Mouse (Mus musculus) kidney, adult 9 months (tissue): ENCODE results near the gene Apoh.
A peak's percentile ranks its signal among the peaks of the same experiment; 100 is the strongest.

Experiments
- DNase-seq: peaks from one replicate; pipeline ENCODE4 v3.0.0; 2022

Gene Apoh

GRCm38 (mm10) chr11:108333583-108334379 lies 9.4 kb upstream of the Apoh start:
- DNase-seq, result no peak

DNA sequence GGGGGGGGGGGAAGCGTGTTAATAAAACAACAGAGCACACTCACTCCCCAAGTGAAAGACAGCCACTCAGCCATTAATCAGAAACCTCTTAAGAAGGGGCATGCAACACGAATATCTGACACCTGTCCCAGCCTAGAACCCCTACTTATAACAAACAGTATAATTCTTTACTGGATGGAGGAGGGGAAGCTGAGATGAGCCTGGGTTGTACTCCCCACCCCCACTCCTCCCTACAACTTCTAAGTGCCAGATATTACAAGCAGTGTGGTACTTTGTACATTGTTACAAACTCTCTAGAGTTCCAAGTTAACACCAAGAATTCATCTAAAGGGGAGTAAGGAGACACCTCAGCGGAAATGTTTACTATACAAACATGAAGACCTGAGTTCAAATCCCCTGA lies 8.5 kb upstream of the Apoh start:
- DNase-seq, result no peak

DNA sequence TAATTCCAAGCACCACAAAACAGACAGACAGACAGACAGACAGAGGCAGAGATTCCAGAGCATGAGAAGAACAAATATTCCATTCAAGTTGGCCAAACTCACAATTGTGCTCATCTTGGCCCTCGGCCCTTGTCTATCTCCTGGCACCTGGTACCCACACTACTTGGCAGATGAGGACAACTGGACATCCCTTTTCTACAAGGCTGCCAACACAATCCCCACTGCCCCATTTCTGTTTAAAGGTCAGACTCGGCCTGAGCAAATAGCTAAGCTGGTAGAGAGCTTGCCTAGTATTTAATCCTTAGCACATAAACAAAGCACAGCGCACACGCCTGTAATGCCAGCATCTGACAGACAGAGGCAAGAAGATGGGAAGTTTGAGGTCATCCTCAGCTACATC lies 7.6 kb upstream of the Apoh start:
- peak; percentile 18 for DNase-seq

GRCm38 (mm10) chr11:108336445-108336844 lies 6.7 kb upstream of the Apoh start:
- no peak for DNase-seq

GRCm38 (mm10) chr11:108340293-108340692 lies 2.9 kb upstream of the Apoh start:
- DNase-seq, result no peak

GRCm38 (mm10) chr11:108341783-108342182 lies 1.4 kb upstream of the Apoh start:
- no peak for DNase-seq

- peak; percentile 94 for DNase-seq
These were observed 772 bp downstream of the Apoh start, which contains the start of gene Prkca for GRCm38 (mm10) chr11:108343789-108344462. Gene Prkca, minus strand, starts transcription at chr11:108343928.

GRCm38 (mm10) chr11:108344759-108345158 lies 1.6 kb downstream of the Apoh start:
- no peak for DNase-seq

DNA sequence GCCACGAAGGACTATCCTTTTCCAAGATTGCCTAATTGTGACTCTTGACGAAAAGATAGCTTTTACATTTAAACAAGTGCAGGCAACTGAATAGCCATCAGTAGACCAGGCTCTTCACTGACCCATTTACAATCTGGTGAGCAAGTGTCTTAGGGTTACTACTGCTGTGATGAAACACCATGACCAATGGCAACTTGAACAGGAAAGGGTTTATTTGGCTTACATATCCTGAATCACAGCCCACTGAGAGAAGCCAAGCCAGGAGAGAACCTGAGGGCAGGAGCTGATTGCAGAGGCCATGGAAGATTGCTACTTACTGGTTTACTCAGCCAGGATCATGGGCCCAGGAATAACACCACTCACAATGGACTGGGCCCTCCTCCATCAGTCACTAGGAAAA lies 2.2 kb downstream of the Apoh start:
- no peak for DNase-seq

DNA sequence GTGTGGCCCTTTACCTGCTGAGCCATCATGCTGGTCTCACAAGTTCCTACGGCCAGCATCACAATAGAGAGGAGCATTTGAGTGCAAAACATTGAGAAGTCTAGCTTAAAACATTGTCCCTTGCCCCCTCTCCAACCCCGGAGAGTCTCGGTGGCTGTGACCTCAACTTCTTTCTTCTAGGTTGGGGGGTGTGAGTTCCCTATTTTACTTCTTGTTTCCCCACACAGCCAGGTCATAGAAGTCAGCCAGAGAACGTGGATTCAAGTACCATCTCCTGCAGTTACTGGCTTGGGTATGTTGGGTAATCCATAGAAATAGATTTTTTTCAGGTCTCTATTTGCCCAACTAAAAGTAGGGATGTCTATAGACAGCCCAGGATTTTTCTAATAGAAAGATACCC lies 7.6 kb downstream of the Apoh start:
- DNase-seq, result no peak

GRCm38 (mm10) chr11:108352842-108353388 lies 9.8 kb downstream of the Apoh start:
- DNase-seq, result no peak

DNA sequence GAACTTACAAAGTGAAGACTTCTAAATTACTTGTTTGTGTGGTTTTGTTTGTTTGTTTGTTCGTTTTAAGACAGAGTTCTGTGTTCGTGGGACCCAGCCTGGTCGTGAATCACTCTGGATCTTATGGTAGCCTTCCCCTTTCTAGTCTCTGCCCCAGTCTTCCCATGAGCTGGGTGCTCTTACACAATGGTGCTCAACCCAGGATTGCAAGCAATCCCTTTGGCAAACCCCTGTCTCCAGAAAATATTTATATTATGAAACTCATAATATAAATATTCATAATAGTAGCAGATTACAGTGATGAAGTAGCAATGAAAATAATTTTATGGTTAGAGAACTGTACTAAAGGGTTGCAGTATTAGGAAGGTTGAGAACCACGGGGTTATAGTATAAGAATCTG lies 12.9 kb downstream of the Apoh start:
- no peak for DNase-seq

GRCm38 (mm10) chr11:108358911-108359310 lies 15.8 kb downstream of the Apoh start:
- peak; percentile 74 for DNase-seq

GRCm38 (mm10) chr11:108360983-108361382 lies 17.8 kb downstream of the Apoh start:
- no peak for DNase-seq

GRCm38 (mm10) chr11:108362965-108363364 lies 19.8 kb downstream of the Apoh start:
- no peak for DNase-seq

- DNase-seq, result no peak
These were observed 20.8 kb downstream of the Apoh start for GRCm38 (mm10) chr11:108363991-108364390.

- DNase-seq, result peak; percentile 29
These were observed 21.9 kb downstream of the Apoh start for GRCm38 (mm10) chr11:108364945-108365589.

GRCm38 (mm10) chr11:108365600-108365999 lies 22.4 kb downstream of the Apoh start:
- no peak for DNase-seq

DNA sequence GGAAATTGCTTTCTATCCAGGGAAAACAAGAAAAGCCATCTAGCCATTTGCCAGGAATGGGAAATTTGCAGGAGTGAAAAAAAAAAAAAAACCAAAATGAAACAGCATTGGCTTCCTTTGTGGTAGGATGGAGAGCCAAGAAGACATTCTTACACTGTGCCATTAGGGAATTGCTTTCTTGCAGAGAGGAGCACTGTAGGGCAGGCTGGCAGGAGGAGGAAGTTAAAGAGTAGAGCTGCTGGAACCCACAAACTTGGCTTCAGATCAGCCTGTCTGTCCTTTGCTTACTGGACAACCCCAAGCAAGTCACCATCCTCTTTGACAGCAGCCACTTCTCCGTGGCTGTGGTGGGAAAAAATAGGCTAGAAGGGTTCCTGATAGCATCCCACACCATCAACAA lies 23.9 kb downstream of the Apoh start:
- DNase-seq, result no peak

DNA sequence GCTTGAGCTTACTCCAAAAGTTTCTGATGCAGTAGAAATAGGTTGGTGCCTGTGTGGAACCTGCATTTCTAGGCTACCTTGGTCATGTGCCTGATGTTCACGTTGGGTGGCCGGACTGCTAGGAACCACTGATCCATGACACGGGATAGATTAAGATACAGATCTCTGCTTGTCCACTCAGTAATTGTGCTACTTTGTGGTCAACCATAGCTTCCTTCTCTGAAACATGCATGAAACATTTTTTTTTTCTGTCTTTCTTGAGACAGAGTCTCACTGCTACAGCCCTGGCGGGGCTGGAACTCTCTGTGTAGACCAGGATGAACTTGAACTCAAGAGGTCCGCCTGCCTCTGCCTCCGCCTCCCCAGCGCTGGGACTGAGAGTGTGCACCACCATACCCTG lies 33.7 kb downstream of the Apoh start:
- no peak for DNase-seq

GRCm38 (mm10) chr11:108377680-108378362 lies 34.7 kb downstream of the Apoh start:
- peak; percentile 84 for DNase-seq

- DNase-seq, result no peak
These were observed 35.2 kb downstream of the Apoh start for GRCm38 (mm10) chr11:108378363-108378751.

DNA sequence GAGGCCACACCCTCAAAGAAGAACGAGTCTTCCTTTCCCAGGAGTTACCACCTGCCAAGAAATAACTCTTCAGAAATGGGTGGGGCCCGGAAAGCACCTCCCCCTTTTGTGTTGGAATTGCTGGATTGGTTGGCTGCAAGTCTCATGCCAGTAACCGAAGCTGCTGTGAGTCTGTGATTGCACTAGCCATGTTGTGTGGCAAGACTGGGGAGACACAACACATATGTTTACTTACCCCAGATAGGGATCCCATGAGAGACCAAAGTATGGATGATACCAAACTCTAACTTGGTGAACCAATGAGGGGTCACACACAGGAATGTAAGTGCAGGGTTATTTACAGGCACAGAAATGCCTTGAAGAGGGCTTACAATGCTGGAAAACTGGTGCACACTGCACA lies 39.5 kb downstream of the Apoh start:
- no peak for DNase-seq
